Mouse (Mus musculus) heart, postnatal 14 days (tissue): ENCODE results near the gene Slit3. TPM values are rescaled to one million over a fixed set of nuclear protein-coding genes. Genes with fewer than 3 reads are reported as not detected.

Experiments
- DNase-seq, 2 experiments: peaks; one replicate each; pipeline ENCODE4 v3.0.0; 2021 to 2022
- intact Hi-C: fragments of 180-260 bp; cut with DNase I; formaldehyde crosslinking; loops from one replicate; pipeline ENCODE4 v1.15.1; 2025
- total RNA-seq, 2 experiments: library from RNA; stranded (reverse); gene quantifications; 2 replicates each; pipeline ENCODE4 v1.2.3; 2021

Slit3 gene
- total RNA-seq, 2 experiments from 2014 or later = 12.4 to 15.7 TPM

DNA sequence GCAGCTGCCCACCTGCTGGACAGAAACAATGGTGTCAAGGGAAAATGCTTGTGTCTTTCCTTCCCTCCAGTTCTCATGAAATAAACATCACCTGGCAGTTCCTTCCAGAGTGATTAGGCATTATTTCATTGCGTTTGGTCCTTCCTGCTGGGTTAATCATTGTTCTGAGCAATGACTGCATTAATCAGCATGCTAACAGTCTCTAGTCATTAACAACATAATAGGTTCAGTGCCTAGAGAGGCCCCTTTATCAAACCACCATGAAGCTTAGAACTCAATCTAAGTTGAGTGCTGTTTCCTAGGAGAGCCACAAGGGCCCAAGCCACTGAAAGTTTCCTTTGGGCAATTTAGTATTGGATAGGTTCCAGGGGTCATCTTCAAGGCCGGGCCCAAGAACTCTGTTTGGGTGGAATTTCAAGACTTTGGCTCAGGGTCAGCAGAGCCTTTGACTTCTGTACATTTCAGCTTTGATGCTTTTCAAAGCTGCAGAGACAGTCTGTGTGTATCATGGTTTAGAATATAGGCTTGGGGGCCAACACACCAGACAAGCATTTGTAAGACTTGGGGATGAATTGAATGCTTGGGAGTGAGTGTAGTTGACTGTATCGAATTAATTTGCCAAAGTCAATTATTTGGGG is 174.3 kb downstream of the Slit3 start:
- intact Hi-C loops = no loop called here
- DNase-seq = no peak

- intact Hi-C loops = no loop called here
- DNase-seq = no peak
These were observed 175.8 kb downstream of the Slit3 start for GRCm38 (mm10) chr11:35296803-35297202.

DNA sequence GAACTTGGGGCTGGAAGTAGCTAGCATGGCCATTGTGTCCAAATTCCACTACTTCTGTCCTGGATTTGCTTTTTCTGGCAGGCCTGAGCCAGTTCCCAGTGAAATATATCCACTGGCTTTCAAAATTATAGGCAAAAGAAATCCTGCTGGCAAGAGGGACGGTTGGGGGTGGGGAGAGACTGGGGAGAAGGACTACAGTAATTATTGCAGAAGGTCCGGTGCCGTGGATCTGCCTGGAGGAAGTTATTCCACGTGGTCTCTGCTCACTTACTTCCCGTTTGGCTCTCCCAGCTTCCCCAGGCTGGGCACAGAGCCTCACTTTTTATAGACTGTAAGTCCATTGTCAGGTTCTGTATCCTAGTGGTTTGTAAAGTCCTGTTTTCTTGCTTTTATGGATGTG is 176.3 kb downstream of the Slit3 start:
- intact Hi-C loops = no loop called here
- peak; percentile 44 to 64 for DNase-seq

DNA sequence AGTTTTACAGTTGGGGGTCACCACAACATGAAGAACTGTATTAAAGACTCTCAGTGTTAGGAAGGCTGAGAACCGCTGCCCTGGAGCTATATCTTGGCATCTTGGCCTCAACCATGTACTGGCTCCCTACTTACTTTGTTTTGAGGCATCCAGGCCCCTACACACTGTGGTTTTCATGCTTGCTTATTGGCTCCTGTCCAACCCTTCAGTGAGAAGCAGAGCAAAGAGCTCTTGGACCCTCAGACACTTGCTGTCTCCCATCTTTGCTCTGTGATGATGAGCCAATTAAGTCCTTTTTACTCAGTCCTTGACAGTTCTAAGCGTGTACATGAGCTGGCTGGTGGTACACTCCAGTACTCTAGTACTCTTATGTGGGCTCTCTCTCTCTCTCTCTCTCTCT is 177.5 kb downstream of the Slit3 start:
- DNase-seq = no peak
- intact Hi-C loops = no loop called here

- intact Hi-C loops = no loop called here
- DNase-seq = no peak
These were observed 178.9 kb downstream of the Slit3 start for GRCm38 (mm10) chr11:35299857-35300375.

- intact Hi-C loops = no loop called here
These were observed 181.2 kb downstream of the Slit3 start for GRCm38 (mm10) chr11:35302272-35302671.

GRCm38 (mm10) chr11:35304216-35304975 is 183.4 kb downstream of the Slit3 start:
- no peak for DNase-seq
- intact Hi-C loops = no loop called here

More at GRCm38 (mm10) chr11:35302272-35302671, 181.2 kb downstream of the Slit3 start:
- DNase-seq = no peak

DNA sequence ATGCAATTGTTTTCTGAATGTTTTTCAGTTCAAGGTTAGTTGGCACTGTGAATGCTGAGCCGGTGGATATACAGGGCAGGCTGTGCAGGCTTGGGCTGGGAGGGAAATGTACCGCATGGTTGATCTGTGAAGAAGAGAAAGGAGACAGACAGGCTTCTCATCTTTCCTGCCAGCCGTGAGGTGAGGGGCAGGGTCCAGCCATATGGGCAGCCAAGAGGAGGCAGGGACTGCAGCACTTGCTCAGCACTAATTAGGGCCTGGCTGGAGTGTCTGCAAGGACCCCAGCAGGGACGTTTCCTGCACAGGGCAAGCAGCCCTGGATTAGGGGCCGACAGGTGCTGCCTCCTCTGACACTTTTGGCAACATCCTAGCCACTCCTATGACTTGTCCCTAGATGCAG is 184.1 kb downstream of the Slit3 start:
- DNase-seq = no peak
- intact Hi-C loops = no loop called here

- no peak for DNase-seq
- intact Hi-C loops = no loop called here
These were observed 184.9 kb downstream of the Slit3 start for GRCm38 (mm10) chr11:35305910-35306309.

DNA sequence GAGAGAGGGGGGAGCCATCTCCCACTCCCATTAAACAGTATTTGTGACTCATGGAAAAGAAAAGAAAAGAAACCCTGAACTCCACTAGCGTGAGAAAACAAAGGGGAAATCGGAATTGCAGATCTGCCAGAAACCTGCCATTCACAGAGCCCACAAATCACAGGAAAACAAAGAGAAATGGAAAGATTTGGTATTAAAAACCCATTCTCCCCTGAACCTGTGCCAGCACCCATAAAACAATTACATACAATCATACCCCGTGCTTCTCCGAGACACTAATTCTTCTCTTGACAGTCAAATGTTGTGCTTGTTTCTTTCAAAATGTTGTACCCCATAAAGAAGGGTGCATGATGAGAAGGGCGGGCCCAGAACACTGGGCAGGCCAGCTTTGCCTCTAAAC is 185.9 kb downstream of the Slit3 start:
- no peak for DNase-seq
- intact Hi-C loops = no loop called here

- intact Hi-C loops = no loop called here
These were observed 187.0 kb downstream of the Slit3 start for GRCm38 (mm10) chr11:35307992-35308391.

DNA sequence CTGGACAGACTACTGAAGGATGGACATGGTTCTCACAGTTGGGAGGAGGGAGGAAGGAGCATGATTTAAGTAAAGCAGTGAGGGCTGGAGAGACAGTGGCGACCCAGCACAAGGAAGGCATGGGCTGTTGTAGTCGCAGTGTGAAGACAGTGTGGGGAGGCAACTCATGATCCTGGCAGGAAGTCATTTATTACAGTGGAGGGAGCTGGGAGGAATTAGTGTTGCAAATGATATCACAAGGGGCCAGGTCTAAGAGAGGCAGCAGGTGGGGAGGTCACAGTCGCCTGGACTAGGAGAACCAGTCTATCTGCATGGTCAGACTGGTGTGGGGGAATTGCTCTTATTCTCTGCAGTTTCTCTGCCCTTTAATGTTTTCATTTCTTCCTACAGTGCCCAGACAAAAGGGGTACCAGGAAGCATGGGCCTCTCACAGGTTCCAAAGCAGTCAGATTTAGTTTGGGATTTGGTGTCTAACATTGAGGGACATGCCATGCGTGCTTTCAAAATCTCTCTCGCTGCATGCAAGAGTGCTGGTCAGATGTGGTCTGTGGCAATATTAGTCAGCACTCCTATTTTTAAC is 194.5 kb downstream of the Slit3 start:
- DNase-seq = no peak
- intact Hi-C loops = no loop called here

More at GRCm38 (mm10) chr11:35307992-35308391, 187.0 kb downstream of the Slit3 start:
- DNase-seq = no peak

GRCm38 (mm10) chr11:35317221-35317620 is 196.2 kb downstream of the Slit3 start:
- DNase-seq = no peak
- intact Hi-C loops = no loop called here

DNA sequence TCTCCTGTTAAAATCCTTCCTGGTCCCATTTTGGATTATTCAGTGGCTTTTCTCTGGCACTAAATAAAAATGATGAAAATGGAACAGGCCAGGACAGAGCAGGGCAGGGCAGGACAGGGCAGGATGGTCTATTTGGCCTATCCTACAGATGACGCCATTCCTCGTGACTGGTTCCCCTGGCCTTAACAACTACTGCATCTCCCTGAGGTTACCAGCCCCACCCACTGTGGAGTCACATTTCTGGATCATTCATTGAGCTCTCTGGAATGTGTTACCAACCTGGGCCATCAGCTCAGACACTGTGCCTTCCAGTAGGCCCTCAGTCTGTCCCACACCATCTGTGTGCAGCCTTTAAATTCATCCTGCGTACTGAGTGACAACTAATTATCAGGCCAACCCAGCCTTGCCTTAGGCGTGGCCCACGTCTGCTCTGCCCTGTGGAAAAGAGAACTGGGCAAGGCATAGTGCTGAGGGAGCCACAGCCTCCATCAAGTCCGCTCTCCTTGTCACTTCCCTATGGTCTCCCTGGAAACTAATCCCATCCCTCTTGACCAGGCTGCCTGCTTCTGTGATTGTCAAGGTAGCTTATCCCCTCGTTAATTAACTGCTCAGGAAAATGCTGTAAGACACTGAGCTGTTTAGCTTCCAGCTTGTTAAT is 196.9 kb downstream of the Slit3 start:
- no peak for DNase-seq
- intact Hi-C loops = no loop called here

GRCm38 (mm10) chr11:35318433-35319020 is 197.5 kb downstream of the Slit3 start:
- DNase-seq = no peak
- intact Hi-C loops = no loop called here

- DNase-seq = no peak
- intact Hi-C loops = loop anchor here (10.0 kb wide), 1 partner anchor 196 kb away; the partner anchor contains the start of gene Slit3
These were observed 199.5 kb downstream of the Slit3 start for GRCm38 (mm10) chr11:35320518-35320917.

DNA sequence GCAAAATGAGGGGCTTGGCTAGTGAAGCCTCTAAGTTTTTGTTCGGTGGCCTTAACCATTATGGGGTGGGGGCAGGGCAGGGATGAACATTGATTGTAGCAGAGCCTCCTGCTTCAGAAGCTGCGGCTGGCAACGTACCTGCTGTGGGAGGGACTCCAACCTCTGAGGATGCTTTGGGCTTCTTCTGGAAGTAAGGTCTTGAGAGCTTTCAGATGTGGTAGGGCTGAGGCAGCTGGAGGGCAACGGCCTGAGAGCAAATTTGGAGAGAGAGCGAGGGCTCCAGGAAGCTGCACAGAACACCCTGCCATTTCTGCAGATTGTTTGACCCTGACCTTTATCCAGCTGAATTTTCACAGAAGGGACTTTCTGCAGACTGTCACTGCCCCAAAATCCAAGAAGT is 203.4 kb downstream of the Slit3 start:
- intact Hi-C loops = loop anchor here (10.0 kb wide), 1 partner anchor 200 kb away; the partner anchor contains the start of gene Slit3
- DNase-seq = no peak

- DNase-seq = no peak
- intact Hi-C loops = loop anchor here (10.0 kb wide), 1 partner anchor 201 kb away; the partner anchor contains the start of gene Slit3
These were observed 204.3 kb downstream of the Slit3 start for GRCm38 (mm10) chr11:35325131-35325995.

GRCm38 (mm10) chr11:35326346-35326745 is 205.3 kb downstream of the Slit3 start:
- no peak for DNase-seq
- intact Hi-C loops = loop anchor here (10.0 kb wide), 1 partner anchor 202 kb away; the partner anchor contains the start of gene Slit3
